Mouse (Mus musculus): ENCODE data around the gene Gm13283. TPM values are rescaled to one million over a fixed set of nuclear protein-coding genes. Genes with fewer than 3 reads are reported as not detected.
"Not testable (repeated sequence)": the region's sequence is repeated elsewhere in the genome, so short reads cannot be mapped to it uniquely, and the experiment has no call there.

Gm13283 gene
- polyA plus RNA-seq, 1 experiment from 2014 or later = 0.14 TPM

DNA sequence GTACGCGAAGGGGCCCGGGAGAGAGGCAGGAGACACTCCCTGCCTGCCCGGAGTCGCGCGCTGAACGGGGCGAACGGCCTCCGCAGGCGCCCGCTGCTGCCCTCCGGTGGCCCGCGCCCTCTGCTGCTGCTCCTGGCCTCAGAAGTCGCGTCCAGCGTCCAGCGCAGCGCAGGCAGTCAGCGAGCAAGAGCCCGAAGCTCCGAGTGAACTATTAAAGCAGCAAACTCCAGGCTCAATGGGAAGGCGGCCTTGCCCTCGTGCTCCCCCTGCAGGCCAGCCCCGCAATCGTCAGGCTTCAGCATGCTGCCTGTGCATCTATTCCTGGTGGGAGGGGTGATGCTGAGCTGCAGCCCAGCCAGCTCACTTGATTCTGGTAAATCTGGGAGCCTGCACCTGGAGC, 37.2 kb downstream of the Gm13283 start, which contains the start of gene Gm13279:
Gene Gm13279 (plus strand): TSS at position 301 of the 400 bp plus-strand sequence.
- H3K4me3 ChIP-seq; H3K9ac ChIP-seq; ATAC-seq (ENCODE audit: insufficient number of reproducible peaks, low FRiP score); H3K4me1 ChIP-seq (replicated peaks); H3K27me3 ChIP-seq (replicated peaks); H3K4me2 ChIP-seq; H3K9me3 ChIP-seq (replicated peaks); H3K36me3 ChIP-seq; H3K27ac ChIP-seq (ENCODE audit: poor library complexity, severe bottlenecking): not testable (repeated sequence)
- WGBS = no CpG with 5 or more reads among the region's 28 CpGs

- H3K9me3 ChIP-seq (replicated peaks); H3K36me3 ChIP-seq; H3K27ac ChIP-seq (ENCODE audit: poor library complexity, severe bottlenecking); H3K9ac ChIP-seq; H3K4me3 ChIP-seq; H3K27me3 ChIP-seq (replicated peaks); H3K4me1 ChIP-seq (replicated peaks); H3K4me2 ChIP-seq; ATAC-seq (ENCODE audit: insufficient number of reproducible peaks, low FRiP score): not testable (repeated sequence)
- 9% methylated on average over 6 of the region's 7 CpGs for whole genome bisulfite sequencing
Observed at GRCm38 (mm10) chr4:88799365-88799764, 39.4 kb downstream of the Gm13283 start, which contains the start of gene Gm13285. TSS of gene Gm13285 (plus strand) at chr4:88799665.

- H3K4me1 ChIP-seq (replicated peaks); H3K4me3 ChIP-seq; H3K9ac ChIP-seq; H3K9me3 ChIP-seq (replicated peaks); H3K36me3 ChIP-seq; ATAC-seq (ENCODE audit: insufficient number of reproducible peaks, low FRiP score); H3K27ac ChIP-seq (ENCODE audit: poor library complexity, severe bottlenecking); H3K27me3 ChIP-seq (replicated peaks): not testable (repeated sequence)
- peak within 1 kb of the TSS; percentile 49 for H3K4me2 ChIP-seq
- WGBS = no CpG with 5 or more reads among the region's 29 CpGs
Observed at GRCm38 (mm10) chr4:88802954-88803353, 43.0 kb downstream of the Gm13283 start, which contains the start of gene Gm13287. TSS of gene Gm13287 (plus strand) at chr4:88803254.

GRCm38 (mm10) chr4:88805231-88805630, 45.3 kb downstream of the Gm13283 start, which contains the start of gene Gm13288:
TSS of gene Gm13288 (plus strand) at chr4:88805531.
- H3K4me1 ChIP-seq (replicated peaks); ATAC-seq (ENCODE audit: insufficient number of reproducible peaks, low FRiP score); H3K9me3 ChIP-seq (replicated peaks); H3K27me3 ChIP-seq (replicated peaks); H3K27ac ChIP-seq (ENCODE audit: poor library complexity, severe bottlenecking); H3K9ac ChIP-seq; H3K36me3 ChIP-seq; H3K4me3 ChIP-seq: not testable (repeated sequence)
- H3K4me2 ChIP-seq = peak within 1 kb of the TSS; percentile 44
- no CpG with 5 or more reads among the region's 8 CpGs for WGBS

GRCm38 (mm10) chr4:88805761-88806160, 45.8 kb downstream of the Gm13283 start:
- H3K4me2 ChIP-seq = peak overlapping the region; percentile 44
- 0% methylated on average over 8 of the region's 34 CpGs for WGBS

More at GRCm38 (mm10) chr4:88805761-88806160, 45.8 kb downstream of the Gm13283 start:
- not testable (repeated sequence) for H3K27ac ChIP-seq (ENCODE audit: poor library complexity, severe bottlenecking); H3K4me1 ChIP-seq (replicated peaks); H3K9ac ChIP-seq; H3K4me3 ChIP-seq; H3K27me3 ChIP-seq (replicated peaks); ATAC-seq (ENCODE audit: insufficient number of reproducible peaks, low FRiP score); H3K36me3 ChIP-seq; H3K9me3 ChIP-seq (replicated peaks)

Other genes starting within 250 kb of the Gm13283 start
- not detected in 2 replicates for gene Ifnb1, start 237.3 kb upstream of the Gm13283 start, polyA plus RNA-seq (2016; fragmentation: Nextera tagmentation; extraction: Ambion mirVana)
- not detected in 2 replicates for gene Ifna15, start 201.9 kb upstream of the Gm13283 start, polyA plus RNA-seq (2016; fragmentation: Nextera tagmentation; extraction: Ambion mirVana)
- not detected in 2 replicates for gene Ifna14, start 188.3 kb upstream of the Gm13283 start, polyA plus RNA-seq (2016; fragmentation: Nextera tagmentation; extraction: Ambion mirVana)
- gene Ifna9, start 167.7 kb upstream of the Gm13283 start, polyA plus RNA-seq (2016; fragmentation: Nextera tagmentation; extraction: Ambion mirVana) = not detected in 2 replicates
- not detected in 2 replicates for gene Ifna12, start 156.7 kb upstream of the Gm13283 start, polyA plus RNA-seq (2016; fragmentation: Nextera tagmentation; extraction: Ambion mirVana)
- not detected in 2 replicates for gene C87499, start 125.7 kb upstream of the Gm13283 start, polyA plus RNA-seq (2016; fragmentation: Nextera tagmentation; extraction: Ambion mirVana)
- gene Ifna13, start 115.7 kb upstream of the Gm13283 start, polyA plus RNA-seq (2016; fragmentation: Nextera tagmentation; extraction: Ambion mirVana) = not detected in 2 replicates
- gene Ifna16, start 83.2 kb upstream of the Gm13283 start, polyA plus RNA-seq (2016; fragmentation: Nextera tagmentation; extraction: Ambion mirVana) = not detected in 2 replicates
- not detected in 2 replicates for gene Ifna2, start 76.2 kb upstream of the Gm13283 start, polyA plus RNA-seq (2016; fragmentation: Nextera tagmentation; extraction: Ambion mirVana)
- not detected in 2 replicates for gene Ifnab, start 68.8 kb upstream of the Gm13283 start, polyA plus RNA-seq (2016; fragmentation: Nextera tagmentation; extraction: Ambion mirVana)
- gene Gm26566, start 38.3 kb upstream of the Gm13283 start, polyA plus RNA-seq (2016; fragmentation: Nextera tagmentation; extraction: Ambion mirVana) = 0.83 and 1.1 TPM in 2 replicates
- gene Klhl9, start 37.7 kb upstream of the Gm13283 start, polyA plus RNA-seq (2016; fragmentation: Nextera tagmentation; extraction: Ambion mirVana) = 108 and 112 TPM in 2 replicates
- not detected in 2 replicates for gene Gm13271, start 5.3 kb upstream of the Gm13283 start, polyA plus RNA-seq (2016; fragmentation: Nextera tagmentation; extraction: Ambion mirVana)
- gene Gm13290, start 13.7 kb downstream of the Gm13283 start, polyA plus RNA-seq (2016; fragmentation: Nextera tagmentation; extraction: Ambion mirVana) = 0.33 and 0.35 TPM in 2 replicates
- gene Gm13289, start 16.8 kb downstream of the Gm13283 start, polyA plus RNA-seq (2016; fragmentation: Nextera tagmentation; extraction: Ambion mirVana) = not detected in 2 replicates
- 0.24 TPM in 1 of 2 replicates, not detected in the other for gene Gm13272, start 19.7 kb downstream of the Gm13283 start, polyA plus RNA-seq (2016; fragmentation: Nextera tagmentation; extraction: Ambion mirVana)
- gene Ifnz, start 22.0 kb downstream of the Gm13283 start, polyA plus RNA-seq (2016; fragmentation: Nextera tagmentation; extraction: Ambion mirVana) = 0.15 and 0.33 TPM in 2 replicates
- not detected in 2 replicates for gene Gm13276, start 25.6 kb downstream of the Gm13283 start, polyA plus RNA-seq (2016; fragmentation: Nextera tagmentation; extraction: Ambion mirVana)
- not detected in 2 replicates for gene Gm13277, start 28.5 kb downstream of the Gm13283 start, polyA plus RNA-seq (2016; fragmentation: Nextera tagmentation; extraction: Ambion mirVana)
- not detected in 2 replicates for gene Gm13278, start 31.4 kb downstream of the Gm13283 start, polyA plus RNA-seq (2016; fragmentation: Nextera tagmentation; extraction: Ambion mirVana)
- gene Gm13275, start 34.4 kb downstream of the Gm13283 start, polyA plus RNA-seq (2016; fragmentation: Nextera tagmentation; extraction: Ambion mirVana) = not detected in 2 replicates
- gene Gm13279, start 37.3 kb downstream of the Gm13283 start, polyA plus RNA-seq (2016; fragmentation: Nextera tagmentation; extraction: Ambion mirVana) = not detected in 2 replicates
- gene Gm13285, start 39.5 kb downstream of the Gm13283 start, polyA plus RNA-seq (2016; fragmentation: Nextera tagmentation; extraction: Ambion mirVana) = 1.1 TPM in 1 of 2 replicates, not detected in the other
- gene Gm13287, start 43.1 kb downstream of the Gm13283 start, polyA plus RNA-seq (2016; fragmentation: Nextera tagmentation; extraction: Ambion mirVana) = 1.2 TPM in 1 of 2 replicates, not detected in the other
- not detected in 2 replicates for gene Gm13288, start 45.4 kb downstream of the Gm13283 start, polyA plus RNA-seq (2016; fragmentation: Nextera tagmentation; extraction: Ambion mirVana)
- gene Ifna7, start 56.1 kb downstream of the Gm13283 start, polyA plus RNA-seq (2016; fragmentation: Nextera tagmentation; extraction: Ambion mirVana) = not detected in 2 replicates
- not detected in 2 replicates for gene Ifna11, start 59.8 kb downstream of the Gm13283 start, polyA plus RNA-seq (2016; fragmentation: Nextera tagmentation; extraction: Ambion mirVana)
- not detected in 2 replicates for gene Ifna6, start 67.3 kb downstream of the Gm13283 start, polyA plus RNA-seq (2016; fragmentation: Nextera tagmentation; extraction: Ambion mirVana)
- gene Ifna5, start 75.4 kb downstream of the Gm13283 start, polyA plus RNA-seq (2016; fragmentation: Nextera tagmentation; extraction: Ambion mirVana) = not detected in 2 replicates
- not detected in 2 replicates for gene Ifna4, start 81.7 kb downstream of the Gm13283 start, polyA plus RNA-seq (2016; fragmentation: Nextera tagmentation; extraction: Ambion mirVana)
- not detected in 2 replicates for gene Ifna1, start 90.0 kb downstream of the Gm13283 start, polyA plus RNA-seq (2016; fragmentation: Nextera tagmentation; extraction: Ambion mirVana)
- not detected in 2 replicates for gene Ifne, start 120.1 kb downstream of the Gm13283 start, polyA plus RNA-seq (2016; fragmentation: Nextera tagmentation; extraction: Ambion mirVana)